Mouse (Mus musculus) hindbrain, embryonic 14.5 days (tissue): ENCODE results near the gene Atp2b4. TPM values are rescaled to one million over a fixed set of nuclear protein-coding genes. Genes with fewer than 3 reads are reported as not detected.
A peak's percentile ranks its signal among the peaks of the same experiment; 100 is the strongest.
"Not testable (repeated sequence)": the region's sequence is repeated elsewhere in the genome, so short reads cannot be mapped to it uniquely, and the experiment has no call there.

Experiments
- ATAC-seq: fragments of 200-750 bp; cut with Nextera tagmentation; 2 replicates; pipeline ENCODE4 v1.8.0; 2017; ENCODE audit warnings: moderate number of reproducible peaks, mild to moderate bottlenecking, moderate TSS enrichment, moderate library complexity; ENCODE audit not compliant: low FRiP score
- DNase-seq: peaks from one replicate; pipeline ENCODE4 v3.0.0-alpha.2; 2015; ENCODE audit warnings: low spot score
- H3K27ac ChIP-seq: fragments of 300-500 bp; sonication (generic); 2 replicates; pipeline ENCODE4 v1.5.1; 2014; ENCODE audit warnings: mild to moderate bottlenecking, moderate library complexity
- H3K27me3 ChIP-seq: fragments of 300-500 bp; sonication (generic); 2 replicates; pipeline ENCODE4 v1.6.1; 2014; ENCODE audit warnings: mild to moderate bottlenecking, low read length, mixed read lengths; ENCODE audit not compliant: control insufficient read depth, insufficient read depth
- H3K36me3 ChIP-seq: fragments of 300-500 bp; sonication (generic); replicated peaks from 2 replicates; pipeline ENCODE4 v1.6.1; 2014; ENCODE audit not compliant: control insufficient read depth, insufficient read depth
- H3K4me1 ChIP-seq: fragments of 300-500 bp; sonication (generic); replicated peaks from 2 replicates; pipeline ENCODE4 v1.6.1; 2014; ENCODE audit warnings: antibody characterized with exemption, low read length, mixed read lengths; ENCODE audit not compliant: control insufficient read depth, insufficient read depth
- H3K4me2 ChIP-seq: fragments of 300-500 bp; sonication (generic); replicated peaks from 2 replicates; pipeline ENCODE4 v1.6.1; 2014; ENCODE audit warnings: mild to moderate bottlenecking, moderate library complexity
- H3K4me3 ChIP-seq: fragments of 300-500 bp; sonication (generic); replicated peaks from 2 replicates; pipeline ENCODE4 v1.5.1; 2014; ENCODE audit warnings: mild to moderate bottlenecking, low read length
- H3K9ac ChIP-seq: fragments of 300-500 bp; sonication (generic); 2 replicates; pipeline ENCODE4 v1.6.1; 2014
- H3K9me3 ChIP-seq: fragments of 300-500 bp; sonication (generic); 2 replicates; pipeline ENCODE4 v1.6.1; 2016; ENCODE audit warnings: low read length; ENCODE audit not compliant: control insufficient read depth
- WGBS: fragments of 180-500 bp; shearing (Covaris S2); extraction: QIAGEN DNeasy Blood & Tissue Kit; methylation state at CpG from one replicate; pipeline ENCODE4 v1.1.7; 2014; 5-methylcytosine and 5-hydroxymethylcytosine counted together
- polyA plus RNA-seq: library from polyadenylated mRNA; unstranded; fragments of >200 nt; fragmentation: Nextera tagmentation; extraction: Ambion mirVana; gene quantifications from 2 replicates; pipeline ENCODE4 v1.2.1, GENCODE M21; 2014

Atp2b4 gene
- polyA plus RNA-seq, 1 experiment from 2014 or later, result 23.3 TPM

- not testable (repeated sequence) for H3K4me2 ChIP-seq, H3K4me3 ChIP-seq, H3K9me3 ChIP-seq, H3K4me1 ChIP-seq, H3K9ac ChIP-seq, H3K36me3 ChIP-seq, H3K27ac ChIP-seq, ATAC-seq, DNase-seq, H3K27me3 ChIP-seq
- 17% methylated on average over 1 of the region's 2 CpGs for WGBS
These were observed 99.0 kb downstream of the Atp2b4 start for GRCm38 (mm10) chr1:133701824-133702223.

GRCm38 (mm10) chr1:133697935-133698620 is 102.8 kb downstream of the Atp2b4 start:
- no peaks in the 10 kb centered on the region for H3K9me3 ChIP-seq
- 0 out of 2 replicates have a peak, but pooled peaks cover 5% of the 10 kb centered on the region for H3K4me1 ChIP-seq
- no peak overlapping the region for H3K27ac ChIP-seq
- no peak overlapping the region for H3K4me3 ChIP-seq
- no peak overlapping the region for H3K9ac ChIP-seq
- 94% methylated on average over 12 of the region's 12 CpGs for WGBS
- H3K27me3 ChIP-seq, result no peaks in the 10 kb centered on the region
- no peaks in the 10 kb centered on the region for H3K36me3 ChIP-seq
- ATAC-seq (no peak), DNase-seq (no peak)
- no peak overlapping the region for H3K4me2 ChIP-seq

- H3K4me2 ChIP-seq, result no peak overlapping the region
These were observed 104.9 kb downstream of the Atp2b4 start for GRCm38 (mm10) chr1:133695901-133696300.

GRCm38 (mm10) chr1:133694876-133695275 is 106.0 kb downstream of the Atp2b4 start:
- no peak overlapping the region for H3K9ac ChIP-seq
- no peak overlapping the region for H3K4me2 ChIP-seq
- no peak overlapping the region for H3K4me3 ChIP-seq
- no peaks in the 10 kb centered on the region for H3K27me3 ChIP-seq
- DNase-seq (no peak), ATAC-seq (no peak)
- H3K36me3 ChIP-seq, result no peaks in the 10 kb centered on the region
- H3K4me1 ChIP-seq, result 0 out of 2 replicates have a peak, but pooled peaks cover 5% of the 10 kb centered on the region
- no peaks in the 10 kb centered on the region for H3K9me3 ChIP-seq
- no peak overlapping the region for H3K27ac ChIP-seq
- 95% methylated on average over 1 of the region's 1 CpGs for WGBS

More at GRCm38 (mm10) chr1:133695901-133696300, 104.9 kb downstream of the Atp2b4 start:
- Histone ChIP-seq H3K4me1 (0 out of 2 replicates have a peak, but pooled peaks cover 5% of the 10 kb centered on the region), H3K9ac (no peak overlapping the region), H3K4me3 (no peak overlapping the region), H3K36me3 (no peaks in the 10 kb centered on the region), H3K27ac (no peak overlapping the region), H3K9me3 (no peaks in the 10 kb centered on the region), H3K27me3 (no peaks in the 10 kb centered on the region)
- no peak for ATAC-seq
- WGBS, result 19% methylated on average over 7 of the region's 7 CpGs
- peak; percentile 28 for DNase-seq

GRCm38 (mm10) chr1:133694301-133694700 is 106.5 kb downstream of the Atp2b4 start:
- no peak overlapping the region for H3K4me3 ChIP-seq
- no peaks in the 10 kb centered on the region for H3K36me3 ChIP-seq
- ATAC-seq, result no peak

GRCm38 (mm10) chr1:133693536-133694114 is 107.2 kb downstream of the Atp2b4 start:
- Histone ChIP-seq H3K27ac (no peak overlapping the region), H3K36me3 (no peaks in the 10 kb centered on the region), H3K4me1 (0 out of 2 replicates have a peak, but pooled peaks cover 5% of the 10 kb centered on the region), H3K27me3 (no peaks in the 10 kb centered on the region), H3K9me3 (no peaks in the 10 kb centered on the region), H3K4me3 (no peak overlapping the region), H3K4me2 (no peak overlapping the region), H3K9ac (no peak overlapping the region)
- DNase-seq, result no peak
- WGBS, result 70% methylated on average over 11 of the region's 11 CpGs
- no peak for ATAC-seq

More at GRCm38 (mm10) chr1:133694301-133694700, 106.5 kb downstream of the Atp2b4 start:
- no peak overlapping the region for H3K27ac ChIP-seq
- H3K27me3 ChIP-seq, result no peaks in the 10 kb centered on the region
- DNase-seq, result no peak
- H3K9me3 ChIP-seq, result no peaks in the 10 kb centered on the region
- no peak overlapping the region for H3K4me2 ChIP-seq
- no peak overlapping the region for H3K9ac ChIP-seq
- 5% methylated on average over 1 of the region's 1 CpGs for WGBS
- 0 out of 2 replicates have a peak, but pooled peaks cover 5% of the 10 kb centered on the region for H3K4me1 ChIP-seq

GRCm38 (mm10) chr1:133692195-133692594 is 108.6 kb downstream of the Atp2b4 start:
- ATAC-seq (no peak), DNase-seq (no peak)
- Histone ChIP-seq H3K9me3 (no peaks in the 10 kb centered on the region), H3K4me2 (no peak overlapping the region), H3K36me3 (no peaks in the 10 kb centered on the region), H3K9ac (no peak overlapping the region), H3K27ac (no peak overlapping the region), H3K4me1 (0 out of 2 replicates have a peak, but pooled peaks cover 5% of the 10 kb centered on the region), H3K4me3 (no peak overlapping the region), H3K27me3 (no peaks in the 10 kb centered on the region)
- 45% methylated on average over 4 of the region's 4 CpGs for WGBS

- Histone ChIP-seq H3K4me1 (0 out of 2 replicates have a peak, but pooled peaks cover 5% of the 10 kb centered on the region), H3K27me3 (no peaks in the 10 kb centered on the region), H3K4me3 (no peak overlapping the region), H3K4me2 (no peak overlapping the region), H3K36me3 (no peaks in the 10 kb centered on the region), H3K9ac (no peak overlapping the region), H3K27ac (no peak overlapping the region), H3K9me3 (no peaks in the 10 kb centered on the region)
- DNase-seq, result no peak
- WGBS, result 92% methylated on average over 6 of the region's 6 CpGs
- ATAC-seq, result no peak
These were observed 109.8 kb downstream of the Atp2b4 start for GRCm38 (mm10) chr1:133691046-133691445.

- Histone ChIP-seq H3K4me1 (no peaks in the 10 kb centered on the region), H3K27me3 (no peaks in the 10 kb centered on the region), H3K27ac (no peak within 1 kb of the TSS), H3K4me2 (no peak within 1 kb of the TSS), H3K4me3 (no peak within 1 kb of the TSS), H3K9me3 (no peaks in the 10 kb centered on the region), H3K9ac (no peak within 1 kb of the TSS), H3K36me3 (no peaks in the 10 kb centered on the region)
- ATAC-seq (no peak), DNase-seq (no peak)
- 60% methylated on average over 6 of the region's 6 CpGs for WGBS
These were observed 110.9 kb downstream of the Atp2b4 start, which contains the start of gene Lax1 for GRCm38 (mm10) chr1:133689897-133690296. Gene Lax1 (minus strand): TSS chr1:133690108.
